Mouse (Mus musculus) left cerebral cortex, postnatal 10 days (tissue): ENCODE results near the gene Ubc. TPM values are rescaled to one million over a fixed set of nuclear protein-coding genes. Genes with fewer than 3 reads are reported as not detected.

Experiments used
- total RNA-seq, 2 experiments: library from RNA; stranded (reverse); gene quantifications; 2 replicates each; pipeline ENCODE4 v1.2.3; 2021

The Ubc gene
- total RNA-seq, 2 experiments from 2014 or later: 831 to 842 TPM

Other genes starting within 250 kb of the Ubc start
- gene Ncor2, start 211.0 kb downstream of the Ubc start, total RNA-seq: 100 to 1,000 TPM; 131 to 146 TPM
- 10 to 100 TPM; 49.1 to 52.9 TPM for gene Scarb1, start 49.1 kb downstream of the Ubc start, total RNA-seq
- gene Gm10382, start 880 bp downstream of the Ubc start, total RNA-seq: under 1 TPM; 0.39 to 0.56 TPM
- gene Dhx37, start 43.9 kb upstream of the Ubc start, total RNA-seq: 10 to 100 TPM; 12.2 to 14.5 TPM
- 10 to 100 TPM; 81.3 to 83.6 TPM for gene Bri3bp, start 51.4 kb upstream of the Ubc start, total RNA-seq
- 10 to 100 TPM; 84.1 to 96.1 TPM for gene Aacs, start 85.6 kb upstream of the Ubc start, total RNA-seq
- 100 to 1,000 TPM; 109 to 114 TPM for gene Tmem132b, start 141.6 kb upstream of the Ubc start, total RNA-seq